Mouse (Mus musculus): ENCODE measurements at regions not wholly inside any gene's neighbourhood (a gene's known extent, or its start where the extent isn't known, plus 50 kb on each side); places are given as distances from the start of the nearest gene placed in this dataset.

DNA sequence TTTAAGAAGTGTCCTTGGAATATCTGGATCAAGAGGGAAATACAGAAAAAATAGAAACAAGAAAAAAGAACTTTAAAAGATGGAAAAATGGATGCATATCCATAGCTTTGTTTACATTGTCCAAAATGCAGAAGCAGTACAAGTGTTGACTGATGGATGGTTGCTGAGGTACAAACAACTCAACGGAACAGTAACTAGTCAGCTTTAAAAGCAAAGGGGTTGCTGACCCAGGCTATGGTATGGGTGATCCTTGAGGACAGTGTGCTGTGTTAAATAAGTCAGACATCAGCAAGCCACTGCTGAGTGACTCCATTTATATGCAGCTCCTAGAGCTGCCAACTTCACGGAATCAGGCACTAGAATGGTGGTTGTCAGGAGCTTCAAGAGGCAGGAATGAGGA lies 338.9 kb upstream of the Tmc3 start:
- no peak for DNase-seq

DNA sequence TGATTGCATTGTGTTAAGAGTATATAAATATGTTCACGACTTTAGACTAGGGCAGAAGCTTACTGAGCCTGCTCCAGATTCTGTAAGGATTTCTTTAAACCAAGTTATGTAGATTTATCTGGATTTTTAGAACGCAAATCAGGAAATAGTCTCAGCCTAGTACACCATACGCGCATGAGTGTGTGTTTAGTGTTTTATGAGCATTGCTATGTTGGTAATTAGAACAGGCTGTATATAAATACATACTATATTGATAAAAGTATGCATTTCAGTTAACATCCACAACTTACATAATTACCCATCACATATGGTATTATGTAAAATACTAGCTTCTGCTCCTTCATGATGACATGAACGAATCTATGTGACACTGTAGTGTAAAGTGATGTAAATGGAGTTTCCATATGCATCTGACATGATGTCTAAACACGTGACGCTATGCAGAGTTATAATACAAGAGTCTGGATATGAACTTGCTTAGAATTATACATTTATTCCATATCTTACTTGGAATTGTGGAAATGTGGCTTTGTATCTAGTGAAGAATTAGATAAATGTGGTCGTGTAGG lies 332.6 kb upstream of the Tmc3 start:
- no peak for DNase-seq

DNA sequence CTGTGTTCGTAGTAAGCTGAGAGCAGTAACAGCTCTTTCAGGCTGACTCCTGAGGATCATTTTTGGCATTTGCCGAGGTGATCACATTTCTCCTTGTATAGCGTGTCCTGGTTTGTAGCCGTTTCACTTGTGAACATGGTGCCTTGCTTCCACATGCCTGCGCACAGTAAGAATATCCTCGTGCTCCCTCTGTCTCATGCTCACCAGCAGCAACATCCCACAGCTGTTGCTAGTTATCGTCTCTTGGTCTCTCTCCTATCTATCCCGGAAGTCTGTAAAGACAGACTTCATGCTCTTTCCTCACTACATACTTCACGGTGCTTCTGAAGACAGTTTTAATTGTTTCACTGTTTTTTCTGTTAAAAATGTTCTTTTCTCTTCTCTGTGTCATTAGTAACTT lies 331.7 kb upstream of the Tmc3 start:
- no peak for DNase-seq

DNA sequence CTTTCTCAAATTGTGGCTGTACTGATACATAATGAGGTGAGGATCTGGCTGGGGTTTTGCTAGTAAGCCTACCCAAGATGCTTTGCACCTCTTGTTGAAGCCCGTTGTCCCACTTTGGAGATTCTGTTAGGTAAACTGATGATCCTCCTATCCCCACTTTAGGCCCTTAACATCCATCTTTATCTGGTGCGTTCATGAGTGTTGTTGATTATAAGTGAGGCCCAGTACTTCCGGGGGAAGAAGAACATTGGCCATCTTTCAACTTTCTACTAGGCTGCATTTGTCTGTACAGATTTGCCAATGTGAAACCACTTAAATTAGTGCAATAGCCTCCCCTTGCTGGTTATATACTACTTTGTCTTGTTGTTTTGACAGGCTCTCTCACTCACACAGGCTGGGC lies 331.3 kb upstream of the Tmc3 start:
- no peak for DNase-seq

DNA sequence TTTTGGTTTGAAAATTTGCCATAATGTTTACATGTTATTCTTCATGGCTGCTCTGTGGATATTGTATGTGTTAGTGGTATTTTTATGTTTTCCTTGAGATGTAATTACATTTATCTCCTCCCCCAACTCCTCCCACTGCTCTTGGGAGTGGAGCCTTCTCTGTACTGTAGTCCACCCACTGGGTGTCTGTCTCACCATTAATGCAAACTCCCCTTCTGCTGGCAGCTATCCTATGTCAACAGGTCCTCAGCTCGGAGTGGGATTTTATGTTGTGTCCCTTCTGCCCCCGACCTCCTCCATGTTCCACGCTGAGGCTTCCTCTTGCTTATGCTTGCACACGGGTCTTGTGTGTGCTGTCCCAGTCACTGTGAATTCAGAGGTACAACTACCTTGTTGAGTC lies 330.3 kb upstream of the Tmc3 start:
- no peak for DNase-seq

DNA sequence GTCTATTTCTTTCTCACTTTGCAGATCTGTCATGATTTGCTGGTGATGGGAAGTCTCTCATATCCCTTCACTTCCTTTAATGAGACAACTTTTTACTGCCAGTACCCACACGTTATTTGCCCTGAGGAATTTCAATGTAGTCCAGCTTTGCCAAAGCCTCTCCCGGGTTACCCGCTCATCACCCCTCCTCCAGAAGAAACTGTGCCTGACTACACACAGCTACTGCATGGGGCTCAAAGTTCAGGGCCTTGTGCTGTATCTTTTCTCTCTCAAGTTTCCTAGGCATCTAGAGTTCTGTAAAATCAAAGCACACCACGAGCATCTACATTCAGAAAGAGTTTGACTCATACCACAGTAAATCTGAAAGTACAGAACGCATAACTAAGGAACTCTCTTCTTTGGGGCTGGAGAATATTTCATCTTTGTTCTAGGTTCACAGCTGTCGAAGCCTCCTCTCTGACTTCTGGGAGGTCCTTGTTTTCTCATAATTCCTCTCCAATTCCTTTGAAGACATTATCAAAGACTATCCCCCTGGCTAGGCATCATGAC lies 328.4 kb upstream of the Tmc3 start:
- no peak for DNase-seq

DNA sequence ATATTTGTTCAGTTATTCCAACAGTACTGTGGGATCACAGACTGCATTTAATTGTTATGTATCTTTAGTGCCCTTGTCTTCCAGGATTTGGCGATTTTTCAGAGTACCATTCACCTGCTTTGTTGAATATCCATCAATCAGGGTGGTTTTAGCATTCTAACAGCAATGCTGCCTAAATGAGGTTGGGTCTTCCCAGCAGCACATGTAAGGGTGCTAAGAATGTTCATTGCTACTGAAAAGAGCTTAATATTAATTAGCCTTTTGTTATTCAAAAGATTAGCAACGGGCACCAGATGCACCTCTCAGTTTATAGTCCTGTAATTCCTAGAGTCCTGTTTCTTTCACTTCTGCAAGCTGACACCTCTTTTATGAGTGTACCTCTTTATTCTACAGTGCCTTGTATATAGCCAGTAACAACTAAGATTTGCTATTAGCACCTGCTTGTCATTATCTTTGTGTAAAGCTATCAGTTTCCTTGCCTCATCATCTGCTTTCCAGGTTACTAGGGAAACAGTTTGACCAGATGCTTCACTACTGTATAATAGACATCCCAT lies 326.3 kb upstream of the Tmc3 start:
- no peak for DNase-seq

DNA sequence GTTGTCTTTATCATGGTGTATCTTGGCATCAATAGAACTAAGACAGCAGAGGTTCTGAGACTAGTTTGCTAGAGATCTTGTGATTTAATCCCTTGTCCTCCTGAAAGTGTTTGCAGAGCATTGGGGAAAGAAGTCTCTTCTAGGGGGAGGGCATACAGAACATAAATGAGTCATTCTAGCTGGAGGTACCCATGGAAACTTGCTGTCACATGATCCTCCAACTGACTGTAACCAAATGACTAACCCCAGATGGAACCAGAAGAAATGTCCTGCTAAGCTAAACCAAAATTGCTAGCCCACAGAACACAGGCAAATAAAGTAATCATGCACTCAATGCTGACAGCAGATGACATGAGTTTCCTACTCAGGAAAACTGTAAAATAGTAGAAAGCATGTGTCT lies 323.2 kb upstream of the Tmc3 start:
- no peak for DNase-seq

DNA sequence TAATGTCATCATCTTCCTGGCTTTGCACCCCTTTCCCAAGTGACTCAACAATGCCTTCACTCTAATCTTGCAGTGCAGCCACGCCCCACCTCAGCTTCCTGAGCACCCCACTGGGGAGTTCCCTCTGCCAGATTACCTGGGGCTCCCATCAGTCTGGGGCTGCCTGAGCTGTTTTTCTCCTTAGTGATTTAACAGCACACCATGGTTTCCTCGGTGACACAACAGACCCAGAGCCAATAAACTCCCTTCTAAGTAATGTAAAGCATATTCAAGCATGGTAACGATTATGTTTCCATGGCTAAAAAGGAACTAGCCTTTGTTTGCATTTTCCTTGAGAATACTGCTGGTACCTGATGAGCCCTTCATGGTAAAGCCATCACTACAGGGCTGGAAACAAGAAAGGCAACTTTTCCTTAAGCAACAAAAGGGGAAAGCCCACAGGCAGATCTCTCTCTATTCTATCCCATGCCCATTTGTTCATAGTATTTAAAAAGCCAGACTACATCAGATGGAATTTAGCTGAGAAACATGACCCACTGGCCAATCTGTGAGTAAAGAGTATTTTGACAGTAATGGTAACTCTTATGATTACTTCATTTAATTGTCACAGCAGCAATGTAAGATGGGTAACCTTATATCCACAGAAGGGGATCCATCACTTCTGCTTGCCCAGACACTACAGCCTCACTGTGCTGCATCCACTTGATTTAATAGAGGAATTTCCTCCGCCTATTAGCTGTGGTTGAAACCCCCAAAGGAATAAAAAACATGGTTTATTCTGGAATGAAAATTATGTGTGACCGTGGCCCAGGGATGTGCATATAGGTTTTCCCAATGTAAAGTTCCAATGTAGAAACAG lies 294.6 kb upstream of the Tmc3 start:
- DNase-seq = no peak

DNA sequence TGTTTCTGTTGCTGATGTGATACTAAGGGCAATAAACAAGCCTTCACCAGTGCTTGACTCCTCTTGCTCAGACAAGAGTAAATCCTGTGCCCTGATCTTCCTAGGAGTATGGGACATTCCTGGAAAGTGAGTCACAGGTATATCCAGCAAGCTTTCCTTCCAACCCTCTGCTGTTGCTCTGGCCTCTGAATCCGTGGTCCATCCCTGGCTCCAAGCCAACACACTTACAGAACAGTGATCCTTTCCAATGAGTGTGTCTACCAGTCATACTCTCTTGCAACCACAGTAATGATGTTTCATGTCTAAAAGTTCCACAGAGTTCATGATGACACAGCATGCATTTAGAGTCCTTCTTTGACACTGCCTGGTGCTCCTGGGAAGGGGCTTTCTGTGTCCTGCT lies 277.6 kb upstream of the Tmc3 start:
- no peak for DNase-seq

DNA sequence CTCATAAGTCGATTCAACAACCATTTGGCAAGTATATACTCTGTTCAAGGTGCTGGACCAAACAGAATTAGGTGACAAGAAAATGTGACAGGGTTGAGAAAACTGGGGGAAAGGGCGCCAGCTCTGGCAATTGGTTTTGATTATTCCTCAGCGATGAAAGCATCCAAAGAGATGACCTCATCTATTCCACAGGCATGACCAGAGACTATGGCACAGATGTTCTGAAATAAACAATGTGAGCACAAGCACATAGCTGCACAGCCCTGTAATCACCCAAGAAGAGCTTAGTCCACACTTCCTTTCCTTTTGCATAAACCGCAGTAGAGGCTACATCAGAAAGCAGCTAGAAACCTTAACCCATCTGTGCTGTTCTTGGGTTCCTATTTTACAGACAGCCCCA lies 272.6 kb upstream of the Tmc3 start:
- DNase-seq = no peak

DNA sequence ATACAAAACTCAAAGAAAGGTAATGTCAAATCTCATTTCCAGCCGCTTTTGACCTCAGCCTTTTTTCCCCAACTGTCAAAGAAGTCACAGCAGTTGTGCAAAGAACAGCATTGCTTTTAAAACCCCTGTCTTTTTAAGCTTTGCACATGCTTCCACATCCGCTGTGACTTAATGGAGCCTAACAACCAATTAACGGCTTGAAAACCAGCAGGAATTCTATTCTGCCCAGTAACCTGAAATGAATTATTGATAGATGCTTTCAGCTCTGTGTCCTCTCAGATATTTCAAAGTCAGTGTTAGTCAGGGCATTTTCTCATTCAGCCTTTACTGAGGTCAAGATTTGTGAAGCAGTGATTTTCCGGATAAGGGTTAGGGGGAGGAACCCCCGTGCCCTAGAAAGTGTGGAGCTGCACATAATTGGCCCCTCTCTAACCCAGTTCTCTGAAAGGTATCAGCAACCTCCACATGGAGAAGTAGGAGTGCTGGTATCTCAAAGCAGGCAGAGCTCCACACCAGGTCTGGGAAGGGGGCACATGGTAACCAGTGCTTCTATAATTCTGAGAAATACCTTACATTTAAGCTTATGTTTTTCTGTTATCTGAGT lies 254.8 kb upstream of the Tmc3 start:
- DNase-seq = no peak

DNA sequence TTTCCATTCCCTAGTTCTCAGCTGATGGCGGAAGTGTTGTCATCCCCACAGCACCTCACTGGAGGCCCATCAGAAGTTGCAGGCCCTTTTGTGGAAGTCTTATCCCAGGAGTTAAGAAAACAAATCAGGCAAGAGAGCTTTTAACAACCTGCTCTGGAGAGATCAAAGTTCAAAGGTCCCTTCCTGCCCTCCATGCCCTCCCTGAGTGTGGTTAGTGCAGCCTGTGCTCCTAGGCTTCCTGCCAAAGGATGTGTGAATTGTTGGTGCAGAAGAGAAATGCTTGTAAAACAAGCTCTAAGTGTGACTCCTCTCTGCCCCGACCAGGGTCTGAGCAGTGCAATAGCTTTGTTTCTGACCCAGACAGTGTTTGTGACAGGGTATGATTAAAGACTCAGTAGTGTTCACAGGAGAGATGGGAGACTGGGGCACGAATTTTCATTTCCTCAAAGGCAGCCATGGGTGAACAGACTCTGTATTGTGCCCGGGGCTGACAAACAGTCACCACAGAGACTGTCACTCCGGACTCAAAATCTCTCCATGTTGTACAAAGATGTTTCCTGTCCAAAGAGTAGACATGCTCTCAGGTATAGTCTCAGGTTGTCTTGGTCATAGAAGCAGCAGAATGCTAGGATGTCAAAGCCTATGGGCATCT lies 237.5 kb upstream of the Tmc3 start:
- DNase-seq = no peak

DNA sequence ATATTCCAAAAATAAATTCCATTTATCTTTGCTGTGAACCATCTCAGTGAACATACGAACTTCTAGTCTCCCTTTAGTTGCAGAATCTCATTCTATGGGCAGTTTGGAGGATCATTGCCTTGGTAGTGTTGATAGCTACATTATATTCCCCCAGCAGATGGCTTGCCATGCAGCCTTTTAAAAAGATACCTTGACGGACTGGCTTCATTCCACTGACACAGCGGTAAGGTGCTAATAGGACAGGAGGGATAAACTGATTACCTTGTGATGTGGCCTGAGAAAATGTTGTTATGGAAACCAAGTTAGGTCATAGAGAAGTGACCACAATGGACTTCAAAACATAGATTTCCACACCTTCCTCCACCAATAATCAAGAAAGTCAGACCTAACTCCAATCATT lies 215.5 kb upstream of the Tmc3 start:
- DNase-seq = no peak

DNA sequence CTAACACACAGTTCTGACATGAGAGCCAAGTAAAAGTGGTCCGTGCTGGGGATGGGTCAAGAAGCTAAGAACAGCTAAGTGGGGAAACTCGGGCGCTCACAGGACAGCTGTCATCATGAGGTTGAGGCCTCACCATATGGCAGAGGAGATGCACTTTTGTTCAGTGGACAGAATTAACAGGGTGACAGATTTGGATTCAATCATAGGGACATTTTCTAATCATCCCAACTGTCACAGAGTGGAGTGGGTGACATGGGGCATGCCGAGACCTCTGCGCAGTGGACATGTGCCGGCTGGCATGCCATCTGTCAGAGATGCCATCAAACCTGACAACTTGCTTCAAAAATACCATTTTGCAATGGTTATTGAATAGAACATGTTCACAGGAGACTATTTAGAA lies 215.1 kb upstream of the Tmc3 start:
- DNase-seq = no peak

DNA sequence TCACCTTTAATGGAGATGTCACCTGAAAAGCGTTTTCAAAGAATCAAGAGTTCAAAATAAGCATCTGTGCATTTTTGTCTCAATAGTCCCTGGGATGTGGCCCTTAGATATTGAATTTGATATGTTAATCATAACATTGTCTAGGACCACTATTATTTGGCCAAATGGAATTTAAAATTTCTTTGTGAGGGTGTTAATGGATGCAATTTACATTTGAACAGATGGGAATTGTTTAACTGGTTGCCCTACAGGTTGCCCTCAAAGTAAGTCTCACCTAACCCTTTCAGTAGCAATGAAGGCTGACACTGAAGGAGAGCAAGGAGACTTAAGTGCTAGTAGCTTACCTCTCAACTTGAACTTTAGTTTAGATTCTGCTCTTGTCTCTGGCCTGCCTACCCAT lies 207.9 kb upstream of the Tmc3 start:
- DNase-seq = no peak

DNA sequence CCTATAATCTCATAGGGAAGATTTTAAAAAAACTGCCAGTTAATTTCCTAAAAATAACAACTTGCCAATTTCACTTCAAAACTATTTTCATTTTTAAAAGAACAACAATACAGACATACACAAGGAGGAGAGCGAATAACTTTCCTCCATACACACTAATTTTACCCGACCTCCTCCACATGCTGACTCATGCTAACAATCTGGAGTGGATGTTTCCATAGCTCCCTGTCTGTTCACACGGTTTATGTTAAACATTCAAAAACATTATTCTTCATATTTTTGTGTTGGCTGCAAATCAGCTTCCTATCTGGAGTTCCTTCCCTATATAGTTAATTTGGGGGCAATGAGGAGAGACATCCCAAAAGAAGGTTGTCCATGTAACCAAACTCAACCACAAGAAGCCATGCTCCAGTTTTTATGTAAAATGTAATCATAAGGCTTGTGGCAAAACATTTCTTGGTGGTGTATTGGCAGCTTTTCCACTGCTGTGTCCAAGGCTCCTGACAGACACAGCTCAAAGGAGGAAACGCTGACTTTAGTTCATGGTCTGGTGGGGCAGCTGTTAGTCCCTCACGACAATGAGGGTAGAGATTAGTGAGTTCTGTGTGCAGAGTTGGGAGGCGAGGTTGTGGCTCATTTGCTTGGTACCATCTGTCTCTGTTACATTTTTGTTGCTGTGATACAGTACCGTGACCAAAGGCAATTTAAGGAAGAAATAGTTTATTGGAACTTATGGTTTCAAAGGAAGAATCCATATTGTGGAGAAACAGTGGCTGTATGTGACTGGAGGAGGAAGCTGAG lies 203.1 kb upstream of the Tmc3 start:
- no peak for DNase-seq

DNA sequence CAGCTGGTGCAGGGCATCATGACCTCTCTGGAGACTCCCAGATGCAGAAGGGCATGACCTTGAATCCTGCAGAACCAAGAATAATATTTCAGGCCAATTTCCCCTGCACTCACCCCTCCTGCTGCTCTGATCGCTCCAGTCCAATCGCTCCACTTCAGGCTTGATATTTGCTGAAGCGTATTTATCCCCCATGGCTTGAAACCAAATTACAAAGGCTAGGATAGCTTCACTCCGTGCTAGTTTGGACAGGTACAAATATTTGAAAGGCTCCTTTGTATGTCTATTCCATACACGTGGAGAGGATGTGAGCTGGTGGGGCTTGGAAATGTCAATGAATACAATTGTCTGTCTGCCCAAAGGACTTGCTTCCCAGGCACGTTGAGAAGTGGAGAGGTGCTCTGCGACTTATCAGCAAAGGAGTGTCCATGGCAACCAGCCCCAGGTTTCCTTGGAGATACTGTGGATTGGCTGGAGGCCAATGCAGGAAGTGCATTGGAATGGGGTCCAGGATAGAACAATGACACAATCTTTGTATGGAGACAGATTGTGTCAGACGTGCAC lies 201.8 kb upstream of the Tmc3 start:
- DNase-seq = no peak

DNA sequence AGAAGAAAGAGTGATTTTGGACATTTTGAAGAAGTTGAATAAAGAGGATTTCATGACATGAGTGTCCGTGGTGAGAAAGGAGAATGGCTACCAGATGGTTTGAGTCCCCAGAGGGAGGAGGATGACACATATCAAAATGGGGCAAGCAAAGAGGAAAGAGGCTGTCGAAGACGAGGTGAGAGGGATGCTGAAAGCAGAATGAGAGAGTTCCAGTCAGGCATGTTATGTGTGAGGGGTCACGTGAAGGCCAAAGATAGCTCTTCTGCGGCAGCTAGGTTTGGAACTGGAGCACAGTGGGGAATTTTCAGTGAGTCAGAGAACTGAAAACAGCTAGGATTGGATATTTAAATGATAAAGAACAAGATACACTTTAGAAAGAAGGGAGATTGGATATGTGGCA lies 193.3 kb upstream of the Tmc3 start:
- DNase-seq = no peak

DNA sequence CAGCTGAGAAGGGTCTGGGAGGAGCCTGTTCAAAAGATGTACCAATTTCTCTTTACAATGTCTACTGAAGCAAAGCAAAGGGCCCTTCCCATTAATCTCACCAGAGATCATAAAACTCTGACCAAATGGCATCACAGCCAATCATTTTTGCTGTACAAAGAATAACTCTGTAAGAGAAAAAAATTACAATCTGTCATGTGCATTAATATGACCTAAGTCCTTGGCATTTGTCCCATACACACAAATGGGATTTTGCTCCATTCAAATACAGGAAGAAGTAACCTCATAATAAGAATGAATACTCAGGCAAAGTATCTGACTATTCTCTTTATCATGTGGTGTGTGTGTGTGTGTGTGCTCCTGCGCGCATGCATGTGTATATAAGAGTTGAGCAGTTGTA lies 192.5 kb upstream of the Tmc3 start:
- no peak for DNase-seq

DNA sequence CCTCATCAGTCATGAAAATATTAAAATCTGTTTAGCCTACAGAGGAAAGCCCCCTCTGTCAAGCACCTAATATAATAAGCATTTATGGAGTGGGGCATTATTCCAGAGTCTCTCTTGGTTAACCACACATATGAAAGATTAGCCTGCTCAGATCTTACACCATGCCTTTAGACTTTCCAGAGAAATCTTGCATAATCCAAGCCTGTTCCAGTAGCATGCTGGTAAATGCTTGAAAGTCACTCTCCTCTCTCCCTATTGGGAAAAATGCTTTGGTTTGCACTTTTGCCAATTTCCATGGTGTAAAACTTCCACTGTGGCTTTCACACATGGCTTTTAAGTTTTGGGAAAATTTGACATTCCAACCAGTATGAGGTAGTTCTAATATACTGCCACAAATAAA lies 192.1 kb upstream of the Tmc3 start:
- DNase-seq = no peak

DNA sequence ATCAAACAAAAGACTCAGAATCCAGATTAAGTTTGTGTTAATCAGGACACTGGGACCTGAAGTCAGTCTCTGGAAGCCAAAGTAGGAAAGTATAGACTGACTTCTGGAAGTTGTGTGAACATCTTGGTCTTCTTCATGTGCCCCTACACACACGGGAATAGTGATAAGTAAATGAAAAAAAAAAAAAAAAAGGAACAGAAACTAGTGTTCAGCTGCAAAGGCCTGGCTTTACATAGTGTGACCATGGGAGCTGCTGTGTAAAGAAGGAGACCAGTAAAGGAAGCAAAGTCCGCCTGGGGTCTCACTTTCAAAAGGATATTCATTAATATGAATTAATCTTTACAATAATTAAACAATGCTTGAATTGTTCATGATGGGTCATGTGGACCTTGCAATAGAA lies 190.6 kb upstream of the Tmc3 start:
- no peak for DNase-seq
